Mouse (Mus musculus): Measurements from ENCODE around the gene Fbxo9. TPM values are rescaled to one million over a fixed set of nuclear protein-coding genes. Genes with fewer than 3 reads are reported as not detected.
A peak's percentile ranks its signal among the peaks of the same experiment; 100 is the strongest.

Gene Fbxo9
- polyA plus RNA-seq, 1 experiment, result 15.7 TPM

- peak; percentile 80 for TF ChIP-seq POLR2A (IDR thresholded peaks at IDR 0.05; ENCODE audit: insufficient read length, low read depth)
- TF ChIP-seq MYOD1 (IDR thresholded peaks at IDR 0.05; ENCODE audit: control insufficient read depth in 1 of 3, insufficient read length in 2 of 3, low read depth in 2 of 3), result peak in 1 of 3 experiments; percentile 8
- no peak for TF ChIP-seq POLR2AphosphoS2 (IDR thresholded peaks at IDR 0.05; ENCODE audit: insufficient read length, low read depth)
- TF ChIP-seq MYOG (IDR thresholded peaks at IDR 0.05; ENCODE audit: control insufficient read depth in 1 of 3, insufficient read depth in 1 of 3, insufficient read length in 2 of 3, low read depth in 2 of 3), result no peak
- TF ChIP-seq CEBPB (IDR thresholded peaks at IDR 0.05; ENCODE audit: insufficient read depth, poor library complexity, severe bottlenecking), result peak; percentile 45; the same call in 1 of the 2 replicates
Observed at GRCm38 (mm10) chr9:78112770-78113537, 4.1 kb upstream of the Fbxo9 start.

GRCm38 (mm10) chr9:78111456-78111855 lies 2.6 kb upstream of the Fbxo9 start:
- H3K27me3 ChIP-seq (ENCODE audit: control insufficient read depth, insufficient read depth, insufficient read length), result no peaks in the 10 kb centered on the region
- no peak for TF ChIP-seq SRF (IDR thresholded peaks at IDR 0.05; ENCODE audit: control insufficient read depth, insufficient read length, low read depth)
- TF ChIP-seq USF1 (IDR thresholded peaks at IDR 0.05; ENCODE audit: low read depth), result no peak
- TF ChIP-seq MAX (IDR thresholded peaks at IDR 0.05; ENCODE audit: low read depth), result no peak
- no peak for TF ChIP-seq CEBPB (IDR thresholded peaks at IDR 0.05; ENCODE audit: insufficient read depth, poor library complexity, severe bottlenecking)
- TF ChIP-seq POLR2A (IDR thresholded peaks at IDR 0.05; ENCODE audit: insufficient read length, low read depth), result no peak
- TF ChIP-seq POLR2AphosphoS2 (IDR thresholded peaks at IDR 0.05; ENCODE audit: insufficient read length, low read depth), result no peak
- no peak for TF ChIP-seq MYOD1 (IDR thresholded peaks at IDR 0.05; ENCODE audit: control insufficient read depth in 1 of 3, insufficient read length in 2 of 3, low read depth in 2 of 3)
- no peak for TF ChIP-seq REST (IDR thresholded peaks at IDR 0.05; ENCODE audit: insufficient read depth, insufficient read length)
- no peak for TF ChIP-seq E2F4 (IDR thresholded peaks at IDR 0.05; ENCODE audit: insufficient read depth)
- TF ChIP-seq MYOG (IDR thresholded peaks at IDR 0.05; ENCODE audit: control insufficient read depth in 1 of 3, insufficient read depth in 1 of 3, insufficient read length in 2 of 3, low read depth in 2 of 3), result no peak

More at GRCm38 (mm10) chr9:78112770-78113537, 4.1 kb upstream of the Fbxo9 start:
- Histone ChIP-seq H3K27me3 (ENCODE audit: control insufficient read depth, insufficient read depth, insufficient read length) (no peaks in the 10 kb centered on the region), H3K36me3 (ENCODE audit: control insufficient read depth, insufficient read depth) (peaks cover 3% of the 10 kb centered on the region), H3ac (ENCODE audit: control insufficient read depth, insufficient read length) (peak overlapping the region; percentile 47), H3K79me2 (ENCODE audit: control insufficient read depth, insufficient read depth) (no peaks in the 10 kb centered on the region), H3K4me3 (peak overlapping the region; percentile 42), H3K4me2 (ENCODE audit: low read depth) (peak overlapping the region; percentile 86)

GRCm38 (mm10) chr9:78109656-78110055 lies 791 bp upstream of the Fbxo9 start:
- Histone ChIP-seq H3K4me2 (ENCODE audit: low read depth) (peak overlapping the region; percentile 95), H3ac (ENCODE audit: control insufficient read depth, insufficient read length) (no peak overlapping the region), H3K27me3 (ENCODE audit: control insufficient read depth, insufficient read depth, insufficient read length) (no peaks in the 10 kb centered on the region), H3K79me2 (ENCODE audit: control insufficient read depth, insufficient read depth) (peaks cover 21% of the 10 kb centered on the region), H3K4me3 (peak overlapping the region; percentile 79), H3K36me3 (ENCODE audit: control insufficient read depth, insufficient read depth) (no peaks in the 10 kb centered on the region)
- TF ChIP-seq POLR2A (IDR thresholded peaks at IDR 0.05; ENCODE audit: insufficient read length, low read depth), result no peak
- no peak for TF ChIP-seq USF1 (IDR thresholded peaks at IDR 0.05; ENCODE audit: low read depth)
- no peak for TF ChIP-seq MAX (IDR thresholded peaks at IDR 0.05; ENCODE audit: low read depth)
- TF ChIP-seq E2F4 (IDR thresholded peaks at IDR 0.05; ENCODE audit: insufficient read depth), result no peak
- no peak for TF ChIP-seq POLR2AphosphoS2 (IDR thresholded peaks at IDR 0.05; ENCODE audit: insufficient read length, low read depth)
- TF ChIP-seq MYOD1 (IDR thresholded peaks at IDR 0.05; ENCODE audit: control insufficient read depth in 1 of 3, insufficient read length in 2 of 3, low read depth in 2 of 3), result no peak
- TF ChIP-seq CEBPB (IDR thresholded peaks at IDR 0.05; ENCODE audit: insufficient read depth, poor library complexity, severe bottlenecking), result no peak
- TF ChIP-seq MYOG (IDR thresholded peaks at IDR 0.05; ENCODE audit: control insufficient read depth in 1 of 3, insufficient read depth in 1 of 3, insufficient read length in 2 of 3, low read depth in 2 of 3), result no peak
- no peak for TF ChIP-seq SRF (IDR thresholded peaks at IDR 0.05; ENCODE audit: control insufficient read depth, insufficient read length, low read depth)
- no peak for TF ChIP-seq TCF12 (IDR thresholded peaks at IDR 0.05; ENCODE audit: insufficient read depth, poor library complexity, severe bottlenecking)
- no peak for TF ChIP-seq REST (IDR thresholded peaks at IDR 0.05; ENCODE audit: insufficient read depth, insufficient read length)
- no peak for TF ChIP-seq TCF3 (IDR thresholded peaks at IDR 0.05; ENCODE audit: insufficient read length, low read depth)

More at GRCm38 (mm10) chr9:78111456-78111855, 2.6 kb upstream of the Fbxo9 start:
- H3K79me2 ChIP-seq (ENCODE audit: control insufficient read depth, insufficient read depth), result peaks cover 9% of the 10 kb centered on the region
- H3K4me3 ChIP-seq, result no peak overlapping the region
- H3K36me3 ChIP-seq (ENCODE audit: control insufficient read depth, insufficient read depth), result no peaks in the 10 kb centered on the region
- no peak overlapping the region for H3ac ChIP-seq (ENCODE audit: control insufficient read depth, insufficient read length)
- no peak overlapping the region for H3K4me2 ChIP-seq (ENCODE audit: low read depth)

- peak overlapping the region; percentile 79 for H3K4me3 ChIP-seq
- peak overlapping the region; percentile 95 for H3ac ChIP-seq (ENCODE audit: control insufficient read depth, insufficient read length)
- peaks cover 28% of the 10 kb centered on the region for H3K79me2 ChIP-seq (ENCODE audit: control insufficient read depth, insufficient read depth)
- H3K4me2 ChIP-seq (ENCODE audit: low read depth), result peak overlapping the region; percentile 95
- no peaks in the 10 kb centered on the region for H3K36me3 ChIP-seq (ENCODE audit: control insufficient read depth, insufficient read depth)
- TF ChIP-seq POLR2AphosphoS2 (IDR thresholded peaks at IDR 0.05; ENCODE audit: insufficient read length, low read depth), result peak; percentile 98
- TF ChIP-seq SRF (IDR thresholded peaks at IDR 0.05; ENCODE audit: control insufficient read depth, insufficient read length, low read depth), result peak; percentile 13
- no peak for TF ChIP-seq TCF3 (IDR thresholded peaks at IDR 0.05; ENCODE audit: insufficient read length, low read depth)
- no peak for TF ChIP-seq CEBPB (IDR thresholded peaks at IDR 0.05; ENCODE audit: insufficient read depth, poor library complexity, severe bottlenecking)
- peak in 1 of 3 experiments; percentile 39 for TF ChIP-seq MYOG (IDR thresholded peaks at IDR 0.05; ENCODE audit: control insufficient read depth in 1 of 3, insufficient read depth in 1 of 3, insufficient read length in 2 of 3, low read depth in 2 of 3)
- peak in 2 of 3 experiments; percentile 5 to 34 for TF ChIP-seq MYOD1 (IDR thresholded peaks at IDR 0.05; ENCODE audit: control insufficient read depth in 1 of 3, insufficient read length in 2 of 3, low read depth in 2 of 3)
- no peak for TF ChIP-seq USF1 (IDR thresholded peaks at IDR 0.05; ENCODE audit: low read depth)
- no peak for TF ChIP-seq REST (IDR thresholded peaks at IDR 0.05; ENCODE audit: insufficient read depth, insufficient read length)
- no peak for TF ChIP-seq MAX (IDR thresholded peaks at IDR 0.05; ENCODE audit: low read depth)
- TF ChIP-seq POLR2A (IDR thresholded peaks at IDR 0.05; ENCODE audit: insufficient read length, low read depth), result peak; percentile 99
- TF ChIP-seq TCF12 (IDR thresholded peaks at IDR 0.05; ENCODE audit: insufficient read depth, poor library complexity, severe bottlenecking), result no peak
- no peak for TF ChIP-seq E2F4 (IDR thresholded peaks at IDR 0.05; ENCODE audit: insufficient read depth)
- H3K27me3 ChIP-seq (ENCODE audit: control insufficient read depth, insufficient read depth, insufficient read length), result no peaks in the 10 kb centered on the region
Observed at GRCm38 (mm10) chr9:78107912-78108795, 711 bp downstream of the Fbxo9 start.
